Mouse (Mus musculus) left cerebral cortex, postnatal 10 days (tissue): ENCODE measurements around the gene Dpf1. TPM values are rescaled to one million over a fixed set of nuclear protein-coding genes. Genes with fewer than 3 reads are reported as not detected.

Experiments used
- DNase-seq, 2 experiments: peaks; one replicate each; pipeline ENCODE4 v3.0.0; 2021 to 2022; ENCODE audit warnings: low spot score in 2 of 2, mixed read lengths in 1 of 2; ENCODE audit errors: extremely low spot score in 1 of 2
- intact Hi-C: fragments of 180-260 bp; cut with DNase I; formaldehyde crosslinking; loops from one replicate; pipeline ENCODE4 v1.15.1; 2025
- total RNA-seq, 2 experiments: library from RNA; stranded (reverse); gene quantifications; 2 replicates each; pipeline ENCODE4 v1.2.3; 2021

Dpf1 gene
- total RNA-seq, 2 experiments from 2014 or later: 127 to 141 TPM

DNA sequence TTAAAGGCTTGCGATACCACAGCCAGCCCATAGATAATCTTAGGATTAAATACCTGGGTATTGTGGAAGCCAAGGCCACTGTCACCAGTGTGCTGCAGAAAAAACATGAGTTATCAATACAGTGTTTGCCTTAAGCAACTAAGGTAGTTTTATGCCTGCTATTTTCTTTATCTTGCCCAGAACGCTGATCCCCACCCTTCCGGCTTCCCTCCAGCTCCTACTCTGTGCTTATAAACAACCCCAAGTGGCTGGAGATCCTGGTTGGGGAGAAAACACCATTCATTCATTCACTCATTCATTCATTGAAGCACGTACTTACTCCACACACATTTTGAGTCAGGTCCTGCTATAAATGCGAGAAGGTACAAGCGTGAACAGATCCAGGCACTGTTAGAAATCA lies 19.2 kb upstream of the Dpf1 start:
- intact Hi-C loops: no loop called here
- no peak for DNase-seq

DNA sequence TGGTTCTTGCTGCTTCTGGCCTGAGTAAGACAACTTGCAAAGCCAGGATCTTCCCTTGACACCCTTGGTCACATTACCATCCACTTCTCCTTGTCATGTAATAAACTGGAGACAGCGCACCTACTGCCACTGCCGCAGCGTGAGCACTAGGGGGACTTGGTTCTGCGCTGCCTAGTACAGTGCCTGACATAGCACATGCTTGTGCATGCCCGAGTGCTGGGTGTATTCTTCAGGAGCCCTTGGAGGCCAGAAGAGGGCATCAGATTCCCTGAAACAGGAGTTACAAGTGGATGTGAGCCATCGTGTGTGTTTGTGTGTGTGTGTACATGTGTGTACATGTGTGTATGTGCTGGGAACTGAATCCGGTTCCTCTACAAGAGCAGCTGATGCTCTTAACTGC lies 16.3 kb upstream of the Dpf1 start:
- DNase-seq: no peak
- intact Hi-C loops: no loop called here

GRCm38 (mm10) chr7:29288079-29288478 lies 15.7 kb upstream of the Dpf1 start:
- intact Hi-C loops: no loop called here
- no peak for DNase-seq

DNA sequence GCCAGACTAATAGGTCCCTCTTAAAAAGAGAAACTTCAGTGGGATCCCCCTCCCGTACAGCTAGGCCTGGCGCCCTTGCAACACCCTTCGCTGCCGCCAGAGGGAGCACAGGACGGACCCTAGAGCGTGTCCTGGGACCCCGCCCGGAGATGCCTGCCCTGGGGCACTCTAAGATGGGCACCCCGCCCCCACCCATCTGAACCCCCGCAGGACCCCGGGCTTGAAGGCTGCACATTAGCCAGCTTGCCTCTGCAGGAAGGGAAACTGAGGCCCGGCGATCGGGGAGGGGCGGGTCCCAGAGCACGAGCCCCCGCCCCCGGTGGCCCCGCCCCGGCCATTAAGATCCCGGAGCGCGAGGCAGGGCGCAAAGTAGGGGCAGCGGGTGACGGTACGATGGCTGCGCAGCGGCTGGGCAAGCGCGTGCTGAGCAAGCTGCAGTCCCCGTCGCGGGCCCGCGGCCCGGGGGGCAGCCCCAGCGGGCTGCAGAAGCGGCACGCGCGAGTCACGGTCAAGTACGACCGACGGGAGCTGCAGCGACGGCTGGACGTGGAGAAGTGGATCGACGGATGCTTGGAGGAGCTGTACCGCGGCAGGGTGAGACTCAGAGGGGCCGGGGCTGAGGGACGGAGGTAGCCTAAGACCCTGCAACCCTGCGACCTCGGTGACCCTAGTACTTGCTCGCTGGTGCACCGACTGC lies 14.7 kb upstream of the Dpf1 start, which contains the start of gene Ppp1r14a:
Gene Ppp1r14a (plus strand): TSS at position 367 of the 697 bp plus-strand sequence.
- DNase-seq: peak in 1 of 2 experiments; percentile 84
- intact Hi-C loops: no loop called here

GRCm38 (mm10) chr7:29289856-29290255 lies 13.9 kb upstream of the Dpf1 start:
- intact Hi-C loops: no loop called here

GRCm38 (mm10) chr7:29290691-29291485 lies 12.9 kb upstream of the Dpf1 start:
- intact Hi-C loops: no loop called here
- peak in 1 of 2 experiments; percentile 35 for DNase-seq

More at GRCm38 (mm10) chr7:29289856-29290255, 13.9 kb upstream of the Dpf1 start:
- DNase-seq: no peak

GRCm38 (mm10) chr7:29291616-29292457 lies 11.9 kb upstream of the Dpf1 start:
- intact Hi-C loops: no loop called here
- DNase-seq: peak in 1 of 2 experiments; percentile 46

- intact Hi-C loops: no loop called here
- DNase-seq: peak in 1 of 2 experiments; percentile 42
These were observed 11.2 kb upstream of the Dpf1 start for GRCm38 (mm10) chr7:29292458-29293098.

GRCm38 (mm10) chr7:29293131-29294065 lies 10.4 kb upstream of the Dpf1 start:
- peak in 1 of 2 experiments; percentile 63 for DNase-seq
- intact Hi-C loops: no loop called here

GRCm38 (mm10) chr7:29294111-29294761 lies 9.5 kb upstream of the Dpf1 start:
- no peak for DNase-seq
- intact Hi-C loops: no loop called here

DNA sequence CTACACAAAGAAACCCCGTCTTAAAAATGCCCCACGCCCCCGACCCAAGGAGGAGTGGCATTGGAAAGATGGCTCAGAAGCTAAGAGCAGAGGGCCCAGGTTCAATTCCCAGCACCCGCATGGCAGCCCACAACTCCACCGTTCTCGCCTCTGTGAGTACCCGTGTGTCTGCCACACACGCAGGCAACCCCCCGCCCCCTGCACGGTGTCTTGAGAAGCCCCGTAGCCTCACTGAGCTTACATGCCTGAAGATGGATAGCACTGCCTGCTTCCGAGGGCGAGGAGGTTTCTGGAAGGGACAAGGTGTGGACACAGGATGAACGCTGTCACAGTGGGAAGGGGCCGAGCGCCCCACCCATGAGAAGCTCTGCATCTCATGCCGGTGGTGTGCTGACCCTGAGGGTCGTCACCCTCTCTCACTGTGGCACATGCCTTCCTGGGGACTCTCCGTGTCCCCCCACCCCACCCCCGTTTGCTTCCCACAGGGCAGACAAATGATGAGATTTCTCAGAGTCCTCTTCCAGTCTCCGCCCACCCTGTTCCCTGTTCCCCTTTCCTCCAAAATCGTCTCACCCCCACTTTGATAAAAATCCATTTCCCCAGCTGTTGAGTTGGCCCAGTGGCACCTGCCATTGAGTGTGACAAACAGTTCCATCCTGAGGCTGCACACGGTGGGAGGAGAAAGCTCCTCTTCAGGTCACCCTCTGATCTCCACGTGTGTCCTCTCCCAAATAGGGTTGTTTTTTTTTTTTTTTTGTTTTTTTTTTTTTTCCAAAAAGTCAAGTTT lies 7.7 kb upstream of the Dpf1 start:
- no peak for DNase-seq
- intact Hi-C loops: no loop called here

GRCm38 (mm10) chr7:29296998-29297397 lies 6.8 kb upstream of the Dpf1 start:
- DNase-seq: peak in 1 of 2 experiments; percentile 67
- intact Hi-C loops: no loop called here

- DNase-seq: peak in 1 of 2 experiments; percentile 80
- intact Hi-C loops: loop anchor here (5.0 kb wide), 1 partner anchor 249 kb away; no protein-coding TSS in a partner anchor
These were observed 2.6 kb upstream of the Dpf1 start for GRCm38 (mm10) chr7:29301127-29301566.

DNA sequence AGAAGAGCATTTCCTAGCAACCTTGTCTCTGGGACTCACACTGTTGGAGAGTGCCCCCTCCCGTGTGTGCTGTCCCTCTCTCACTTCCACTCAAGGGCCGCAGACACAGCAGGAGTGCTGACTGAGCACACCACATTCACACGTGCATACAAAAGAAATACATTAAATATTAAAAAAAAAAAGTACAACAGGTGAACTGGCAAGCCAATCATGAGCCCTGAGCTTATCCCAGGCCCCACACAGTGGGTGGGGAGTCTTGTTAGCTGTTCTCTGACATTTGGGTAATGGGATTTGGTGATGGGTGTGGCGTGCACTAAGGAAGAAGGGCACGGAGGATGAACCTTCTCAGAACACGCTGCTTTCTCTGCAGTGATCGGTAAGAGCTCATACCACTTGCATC lies 1.1 kb upstream of the Dpf1 start:
- intact Hi-C loops: loop anchor here (5.0 kb wide), 1 partner anchor 250 kb away; no protein-coding TSS in a partner anchor
- no peak for DNase-seq

GRCm38 (mm10) chr7:29304463-29305262 lies 912 bp downstream of the Dpf1 start:
- peak in 1 of 2 experiments; percentile 72 for DNase-seq
- intact Hi-C loops: loop anchor here (5.0 kb wide), 3 partner anchors 58 to 252 kb away; no protein-coding TSS in a partner anchor
